Mouse (Mus musculus) CH12.LX (cell line): ENCODE data around the gene Adam12. TPM values are rescaled to one million over a fixed set of nuclear protein-coding genes. Genes with fewer than 3 reads are reported as not detected.

ENCODE experiments used
- DNase-seq: peaks from one replicate; pipeline ENCODE4 v3.0.0-alpha.2; 2013; ENCODE audit errors: extremely low read depth
- H3K27ac ChIP-seq: 2 replicates; pipeline ENCODE4 v1.5.1; 2012; ENCODE audit warnings: low read depth, mild to moderate bottlenecking, control low read depth, moderate library complexity; ENCODE audit not compliant: insufficient read depth
- H3K27me3 ChIP-seq: replicated peaks from 2 replicates; pipeline ENCODE3; 2012; ENCODE audit warnings: inconsistent platforms
- H3K36me3 ChIP-seq, 2 experiments: replicated peaks in 1 of 2; 2 replicates each; pipeline versions ENCODE3 to v1.6.1; 2012; ENCODE audit warnings: inconsistent platforms in 1 of 2, low read length in 1 of 2, mild to moderate bottlenecking in 1 of 2, mixed read lengths in 1 of 2, moderate library complexity in 1 of 2; ENCODE audit not compliant: control insufficient read depth in 1 of 2, insufficient read depth in 1 of 2
- H3K4me1 ChIP-seq, 2 experiments: 2 replicates each; pipeline ENCODE4 v1.6.1; 2012; ENCODE audit warnings: inconsistent platforms in 1 of 2, moderate library complexity in 1 of 2; ENCODE audit not compliant: insufficient read depth in 2 of 2, control insufficient read depth in 1 of 2
- H3K4me2 ChIP-seq: 2 replicates; pipeline ENCODE4 v1.6.1; 2012; ENCODE audit warnings: low read depth, mild to moderate bottlenecking, control low read depth; ENCODE audit not compliant: poor library complexity, insufficient read depth, severe bottlenecking
- H3K4me3 ChIP-seq, 3 experiments: fragments of 150-350 bp in 1 of 3; sonication (generic) in 1 of 3; replicated peaks in 1 of 3; 2 replicates each; pipeline versions ENCODE3 to v1.5.1; 2011 to 2012; ENCODE audit warnings: low read depth in 2 of 3, low read length in 2 of 3, mild to moderate bottlenecking in 2 of 3, moderate library complexity in 2 of 3, control low read depth in 1 of 3, improper control_type of control experiment in 1 of 3, inconsistent platforms in 1 of 3, mixed read lengths in 1 of 3; ENCODE audit not compliant: poor library complexity in 1 of 3
- H3K79me2 ChIP-seq: replicated peaks from 2 replicates; pipeline ENCODE4 v1.6.1; 2012; ENCODE audit warnings: mild to moderate bottlenecking, moderate library complexity; ENCODE audit not compliant: control insufficient read depth, poor library complexity, insufficient read depth, severe bottlenecking; ENCODE audit errors: extremely low read depth
- H3K9ac ChIP-seq: 2 replicates; pipeline ENCODE4 v1.6.1; 2012; ENCODE audit warnings: low read depth, mild to moderate bottlenecking, control low read depth, moderate library complexity; ENCODE audit not compliant: insufficient read depth
- H3K9me3 ChIP-seq: replicated peaks from 2 replicates; pipeline ENCODE3; 2012; ENCODE audit warnings: low read length, inconsistent platforms, mixed read lengths
- CHD1 ChIP-seq: IDR thresholded peaks from 2 replicates; pipeline ENCODE4 v1.6.1; 2012; ENCODE audit warnings: low read depth, low read length, improper control_type of control experiment, inconsistent platforms
- CTCF ChIP-seq, 2 experiments: IDR thresholded peaks in 1 of 2; conservative IDR thresholded peaks in 1 of 2; 2 replicates each; pipeline ENCODE4 v1.5.1; 2011 to 2012; ENCODE audit warnings: low read depth in 2 of 2, low read length in 2 of 2, improper control_type of control experiment in 1 of 2, inconsistent platforms in 1 of 2, mild to moderate bottlenecking in 1 of 2, moderate library complexity in 1 of 2
- EP300 ChIP-seq: IDR thresholded peaks from 2 replicates; pipeline ENCODE4 v1.6.1; 2011; ENCODE audit warnings: low read length, improper control_type of control experiment
- GABPA ChIP-seq: IDR thresholded peaks from 2 replicates; pipeline ENCODE4 v1.6.1; 2012; ENCODE audit warnings: low read depth, low read length, improper control_type of control experiment, inconsistent platforms; ENCODE audit not compliant: insufficient replicate concordance
- HCFC1 ChIP-seq: IDR thresholded peaks from 2 replicates; pipeline ENCODE4 v1.6.1; 2012; ENCODE audit warnings: low read depth, mild to moderate bottlenecking, inconsistent platforms, low read length, improper control_type of control experiment
- IRF4 ChIP-seq: IDR thresholded peaks from 2 replicates; pipeline ENCODE4 v1.6.1; 2014; ENCODE audit warnings: low read depth, mild to moderate bottlenecking, inconsistent platforms, low read length, improper control_type of control experiment
- KAT2A ChIP-seq: IDR thresholded peaks from 2 replicates; pipeline ENCODE4 v1.6.1; 2012; ENCODE audit warnings: low read length, improper control_type of control experiment, inconsistent platforms; ENCODE audit not compliant: insufficient replicate concordance
- MAFK ChIP-seq: IDR thresholded peaks from 2 replicates; pipeline ENCODE4 v1.6.1; 2011; ENCODE audit warnings: low read length, improper control_type of control experiment; ENCODE audit not compliant: insufficient replicate concordance
- MAX ChIP-seq: IDR thresholded peaks from 2 replicates; pipeline ENCODE4 v1.6.1; 2011; ENCODE audit warnings: low read length, improper control_type of control experiment
- MAZ ChIP-seq: IDR thresholded peaks from 2 replicates; pipeline ENCODE4 v1.6.1; 2012; ENCODE audit warnings: low read depth, mild to moderate bottlenecking, inconsistent platforms, low read length, improper control_type of control experiment, moderate library complexity
- MEF2A ChIP-seq: IDR thresholded peaks from 2 replicates; pipeline ENCODE4 v1.6.1; 2014; ENCODE audit warnings: low read depth, mild to moderate bottlenecking, inconsistent platforms, low read length, improper control_type of control experiment, borderline replicate concordance
- MYC ChIP-seq: IDR thresholded peaks from 2 replicates; pipeline ENCODE4 v1.6.1; 2011; ENCODE audit warnings: low read depth, mild to moderate bottlenecking, improper control_type of control experiment, low read length
- NRF1 ChIP-seq: IDR thresholded peaks from 2 replicates; pipeline ENCODE4 v1.6.1; 2014; ENCODE audit warnings: low read depth, mild to moderate bottlenecking, inconsistent platforms, low read length, improper control_type of control experiment, moderate library complexity
- PAX5 ChIP-seq: IDR thresholded peaks from 2 replicates; pipeline ENCODE4 v1.6.1; 2012; ENCODE audit warnings: low read length, inconsistent platforms, mixed read lengths
- POLR2A ChIP-seq: IDR thresholded peaks from 2 replicates; pipeline ENCODE4 v1.6.1; 2011; ENCODE audit warnings: low read depth, mild to moderate bottlenecking, improper control_type of control experiment, low read length
- POLR2AphosphoS2 ChIP-seq: IDR thresholded peaks from 2 replicates; pipeline ENCODE4 v1.6.1; 2011; ENCODE audit warnings: low read depth, low read length, improper control_type of control experiment
- RCOR1 ChIP-seq: conservative IDR thresholded peaks from 2 replicates; pipeline ENCODE4 v1.6.1; 2012; ENCODE audit warnings: low read depth, mild to moderate bottlenecking, inconsistent platforms, low read length, improper control_type of control experiment
- SMC3 ChIP-seq: IDR thresholded peaks from 2 replicates; pipeline ENCODE4 v1.6.1; 2011; ENCODE audit warnings: low read depth, low read length, improper control_type of control experiment
- TBP ChIP-seq: conservative IDR thresholded peaks from 2 replicates; pipeline ENCODE4 v1.6.1; 2011; ENCODE audit warnings: low read depth, low read length, improper control_type of control experiment
- TCF12 ChIP-seq: IDR thresholded peaks from 2 replicates; pipeline ENCODE4 v1.6.1; 2014; ENCODE audit warnings: low read depth, mild to moderate bottlenecking, inconsistent platforms, low read length, improper control_type of control experiment
- UBTF ChIP-seq: IDR thresholded peaks from 2 replicates; pipeline ENCODE4 v1.6.1; 2012; ENCODE audit warnings: low read depth, mild to moderate bottlenecking, inconsistent platforms, low read length, improper control_type of control experiment, moderate library complexity
- ZKSCAN1 ChIP-seq: IDR thresholded peaks from 2 replicates; pipeline ENCODE4 v1.6.1; 2012; ENCODE audit warnings: low read depth, inconsistent platforms, low read length, improper control_type of control experiment, borderline replicate concordance
- ZNF384 ChIP-seq: IDR thresholded peaks from 2 replicates; pipeline ENCODE4 v1.6.1; 2012; ENCODE audit warnings: low read depth, low read length, improper control_type of control experiment, inconsistent platforms
- dilution Hi-C: fragments of 300-500 bp; cut with MboI; formaldehyde crosslinking; loops from 2 replicates; pipeline ENCODE4 v1.14.3; 2020; ENCODE audit warnings: low sequenced_read_pairs; ENCODE audit not compliant: extremely low pct_unique_long_range_greater_than_20kb, extremely low pct_ligation_motif_present
- in situ Hi-C: fragments of 300-500 bp; cut with MboI; formaldehyde crosslinking; loops from 3 replicates; pipeline ENCODE4 v1.14.3; 2019; ENCODE audit warnings: low sequenced_read_pairs, low pct_ligation_motif_present, low pct_unique_long_range_greater_than_20kb, mixed read lengths
- polyA plus RNA-seq: library from polyadenylated mRNA; unstranded; fragments of >175 nt; gene quantifications from 2 replicates; pipeline ENCODE4 v1.2.1, GENCODE M21; 2012; ENCODE audit warnings: low read depth; ENCODE audit not compliant: insufficient read length
- total RNA-seq, 2 experiments: library from RNA; depleted of rRNA; stranded (reverse); fragments of 300-350 nt in 1 of 2; fragments of >200 nt in 1 of 2; gene quantifications; 2 replicates each; pipeline ENCODE4 v1.2.3; 2012 to 2014

Gene Adam12
- total and polyA plus RNA-seq, 3 experiments = not detected

- H3K9me3 ChIP-seq = peaks cover 23% of the 10 kb centered on the region
- TF ChIP-seq MAFK = no peak
- no peak for TF ChIP-seq UBTF
- no peak for DNase-seq
- in situ Hi-C loops (no loop called here), dilution Hi-C loops (no loop called here)
- H3K27me3 ChIP-seq = no peaks in the 10 kb centered on the region
- no peak overlapping the region for H3K4me2 ChIP-seq
- H3K4me3 ChIP-seq = no peak overlapping the region
- no peaks in the 10 kb centered on the region for H3K79me2 ChIP-seq
- no peaks in the 10 kb centered on the region for H3K4me1 ChIP-seq
- no peaks in the 10 kb centered on the region for H3K36me3 ChIP-seq
- no peak overlapping the region for H3K9ac ChIP-seq
- no peak overlapping the region for H3K27ac ChIP-seq
Observed at GRCm38 (mm10) chr7:134099010-134099409, 132.9 kb downstream of the Adam12 start.

GRCm38 (mm10) chr7:134097861-134098260, 134.1 kb downstream of the Adam12 start:
- no peaks in the 10 kb centered on the region for H3K4me1 ChIP-seq
- H3K9ac ChIP-seq = no peak overlapping the region
- H3K27ac ChIP-seq = no peak overlapping the region
- H3K9me3 ChIP-seq = peaks cover 29% of the 10 kb centered on the region
- H3K4me2 ChIP-seq = no peak overlapping the region
- dilution Hi-C loops = no loop called here
- in situ Hi-C loops = no loop called here
- no peaks in the 10 kb centered on the region for H3K36me3 ChIP-seq
- no peak overlapping the region for H3K4me3 ChIP-seq
- H3K27me3 ChIP-seq = no peaks in the 10 kb centered on the region
- no peak for DNase-seq
- no peaks in the 10 kb centered on the region for H3K79me2 ChIP-seq
- TF ChIP-seq POLR2AphosphoS2 (no peak), TCF12 (no peak), EP300 (no peak), ZNF384 (no peak), POLR2A (no peak), MYC (no peak), HCFC1 (no peak), SMC3 (no peak), MAZ (no peak), MAFK (no peak)

- TF ChIP-seq ZKSCAN1 (no peak), MEF2A (no peak), IRF4 (no peak), MAX (no peak), ZNF384 (no peak), GABPA (no peak), RCOR1 (no peak), SMC3 (no peak), TBP (no peak), PAX5 (no peak), CTCF (conservative IDR thresholded peaks at IDR 0.05 in 1 of 2, IDR thresholded peaks at IDR 0.05 in 1 of 2; ENCODE audit: low read depth in 2 of 2, low read length in 2 of 2) (no peak), MYC (no peak), HCFC1 (no peak), NRF1 (no peak), KAT2A (no peak), CHD1 (no peak)
- no peaks in the 10 kb centered on the region for H3K4me1 ChIP-seq
- in situ Hi-C loops = no loop called here
Observed at GRCm38 (mm10) chr7:134093871-134094270, 138.1 kb downstream of the Adam12 start.

More at GRCm38 (mm10) chr7:134093871-134094270, 138.1 kb downstream of the Adam12 start:
- Histone ChIP-seq H3K9me3 (peaks cover 57% of the 10 kb centered on the region), H3K4me2 (no peak overlapping the region), H3K27me3 (no peaks in the 10 kb centered on the region), H3K4me3 (no peak overlapping the region), H3K79me2 (no peaks in the 10 kb centered on the region), H3K27ac (no peak overlapping the region), H3K36me3 (no peaks in the 10 kb centered on the region), H3K9ac (no peak overlapping the region)
- dilution Hi-C loops = no loop called here
- DNase-seq = no peak
